Mouse (Mus musculus) E14TG2a.4 (cell line): ENCODE results near the gene Zfp697.

ENCODE experiments used
- H3K27me3 ChIP-seq: 2 replicates; pipeline ENCODE4 v1.6.1; 2014; ENCODE audit warnings: low read length, control low read depth; ENCODE audit not compliant: insufficient read depth
- H3K36me3 ChIP-seq: 2 replicates; pipeline ENCODE4 v1.6.1; 2014; ENCODE audit warnings: low read length, control low read depth; ENCODE audit not compliant: insufficient read depth
- H3K4me1 ChIP-seq: replicated peaks from 2 replicates; pipeline ENCODE4 v1.6.1; 2014; ENCODE audit warnings: low read depth, low read length, control low read depth
- H3K4me3 ChIP-seq: replicated peaks from 2 replicates; pipeline ENCODE4 v1.5.1; 2014; ENCODE audit warnings: mild to moderate bottlenecking, low read length
- H3K9me3 ChIP-seq: 2 replicates; pipeline ENCODE4 v1.6.1; 2014; ENCODE audit warnings: low read length, control low read depth
- CTCF ChIP-seq: conservative IDR thresholded peaks from 2 replicates; pipeline ENCODE4 v1.5.1; 2014; ENCODE audit warnings: low read length
- NANOG ChIP-seq: IDR thresholded peaks from 2 replicates; pipeline ENCODE4 v1.6.1; 2014; ENCODE audit warnings: borderline replicate concordance, low read length, mixed read lengths
- POU5F1 ChIP-seq: IDR thresholded peaks from 2 replicates; pipeline ENCODE4 v1.6.1; 2014; ENCODE audit warnings: low read length, borderline replicate concordance

The Zfp697 gene

GRCm38 (mm10) chr3:98340818-98341594 is 41.3 kb upstream of the Zfp697 start:
- Histone ChIP-seq H3K9me3 (peaks cover 9% of the 10 kb centered on the region), H3K36me3 (peaks cover 16% of the 10 kb centered on the region), H3K27me3 (peaks cover 15% of the 10 kb centered on the region), H3K4me1 (peaks cover 15% of the 10 kb centered on the region), H3K4me3 (no peak overlapping the region)
- no peak for TF ChIP-seq NANOG
- no peak for TF ChIP-seq CTCF
- TF ChIP-seq POU5F1 = no peak

GRCm38 (mm10) chr3:98343235-98343634 is 39.0 kb upstream of the Zfp697 start:
- Histone ChIP-seq H3K9me3 (no peaks in the 10 kb centered on the region), H3K27me3 (peaks cover 11% of the 10 kb centered on the region), H3K4me3 (no peak overlapping the region), H3K36me3 (no peaks in the 10 kb centered on the region), H3K4me1 (peaks cover 26% of the 10 kb centered on the region)
- no peak for TF ChIP-seq CTCF
- TF ChIP-seq POU5F1 = no peak
- TF ChIP-seq NANOG = no peak

GRCm38 (mm10) chr3:98348106-98348505 is 34.2 kb upstream of the Zfp697 start:
- H3K9me3 ChIP-seq = no peaks in the 10 kb centered on the region
- 0 out of 2 replicates have a peak, but pooled peaks cover 3% of the 10 kb centered on the region for H3K27me3 ChIP-seq
- peaks cover 39% of the 10 kb centered on the region for H3K4me1 ChIP-seq
- H3K4me3 ChIP-seq = no peak overlapping the region; the same call in 1 of the 2 replicates
- H3K36me3 ChIP-seq = no peaks in the 10 kb centered on the region
- TF ChIP-seq CTCF (no peak), NANOG (no peak), POU5F1 (no peak)

- Histone ChIP-seq H3K27me3 (0 out of 2 replicates have a peak, but pooled peaks cover 3% of the 10 kb centered on the region), H3K4me3 (no peak overlapping the region; the same call in 1 of the 2 replicates), H3K9me3 (no peaks in the 10 kb centered on the region), H3K4me1 (peaks cover 39% of the 10 kb centered on the region), H3K36me3 (no peaks in the 10 kb centered on the region)
- TF ChIP-seq CTCF = no peak
- TF ChIP-seq NANOG = no peak
These were observed 33.6 kb upstream of the Zfp697 start for GRCm38 (mm10) chr3:98348705-98349104.

- no peak overlapping the region for H3K4me3 ChIP-seq
- TF ChIP-seq CTCF = peak; percentile 40
- TF ChIP-seq POU5F1 = no peak
- H3K4me1 ChIP-seq = peaks cover 19% of the 10 kb centered on the region
- peaks cover 3% of the 10 kb centered on the region; the same call in 1 of the 2 replicates for H3K27me3 ChIP-seq
- no peaks in the 10 kb centered on the region for H3K36me3 ChIP-seq
- peaks cover 4% of the 10 kb centered on the region; the same call in 1 of the 2 replicates for H3K9me3 ChIP-seq
These were observed 28.4 kb upstream of the Zfp697 start for GRCm38 (mm10) chr3:98353892-98354291.

DNA sequence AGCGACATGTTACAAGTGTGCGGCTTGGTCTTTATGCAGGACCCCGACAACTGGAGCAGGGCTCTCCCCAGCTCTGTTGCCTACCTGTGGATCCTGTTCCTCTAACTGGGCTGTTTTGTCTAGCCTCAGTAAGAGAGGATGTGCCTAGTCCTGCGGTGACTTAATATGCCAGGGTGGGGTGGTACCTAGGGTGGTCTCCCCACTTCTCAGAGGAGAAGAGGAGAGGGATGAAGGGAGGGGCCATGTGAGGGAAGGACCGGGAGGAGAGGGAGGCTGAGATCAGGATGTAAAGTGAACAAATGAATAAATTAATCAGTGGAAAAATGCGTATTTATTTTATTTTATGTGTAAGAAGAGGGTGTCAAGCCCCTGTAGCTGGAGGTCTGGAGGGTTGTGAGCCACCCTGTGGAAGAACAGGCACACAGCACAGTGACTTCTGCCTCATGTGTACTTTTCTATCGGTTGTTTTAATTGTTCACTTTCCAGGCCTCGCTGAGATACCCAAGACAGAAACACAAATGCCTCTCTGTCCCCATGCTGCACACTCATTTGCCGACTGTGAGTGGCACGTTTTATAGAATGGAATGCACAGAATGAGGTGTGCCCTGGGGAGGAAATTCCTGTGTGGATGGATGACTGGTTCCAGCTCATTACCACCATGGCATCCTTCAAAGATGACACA is 26.8 kb upstream of the Zfp697 start:
- H3K27me3 ChIP-seq = peaks cover 3% of the 10 kb centered on the region; the same call in 1 of the 2 replicates
- H3K4me1 ChIP-seq = peaks cover 3% of the 10 kb centered on the region
- H3K4me3 ChIP-seq = no peak overlapping the region
- TF ChIP-seq POU5F1 = no peak
- H3K9me3 ChIP-seq = peaks cover 4% of the 10 kb centered on the region; the same call in 1 of the 2 replicates
- H3K36me3 ChIP-seq = no peaks in the 10 kb centered on the region

DNA sequence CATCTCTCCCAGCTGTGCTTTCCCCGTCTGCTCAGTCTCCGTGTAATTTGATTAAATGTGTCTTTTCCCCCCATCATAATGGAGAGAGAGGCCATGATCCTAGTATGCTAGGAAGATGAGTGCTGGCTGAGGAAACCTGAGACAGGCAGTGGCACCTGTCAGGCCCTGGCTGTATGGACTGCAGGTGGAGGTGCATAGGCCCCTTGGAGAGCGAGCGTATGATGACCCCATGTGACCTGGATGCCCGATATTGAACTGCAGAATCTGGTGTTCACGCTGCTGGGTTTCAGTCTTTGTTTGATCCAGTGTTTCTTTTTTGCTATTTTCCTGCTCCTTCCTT is 26.3 kb upstream of the Zfp697 start:
- H3K4me3 ChIP-seq = no peak overlapping the region
- TF ChIP-seq CTCF (no peak), POU5F1 (no peak), NANOG (no peak)
- peaks cover 4% of the 10 kb centered on the region; the same call in 1 of the 2 replicates for H3K9me3 ChIP-seq
- no peaks in the 10 kb centered on the region; the same call in 1 of the 2 replicates for H3K4me1 ChIP-seq
- H3K27me3 ChIP-seq = peaks cover 3% of the 10 kb centered on the region
- H3K36me3 ChIP-seq = no peaks in the 10 kb centered on the region

DNA sequence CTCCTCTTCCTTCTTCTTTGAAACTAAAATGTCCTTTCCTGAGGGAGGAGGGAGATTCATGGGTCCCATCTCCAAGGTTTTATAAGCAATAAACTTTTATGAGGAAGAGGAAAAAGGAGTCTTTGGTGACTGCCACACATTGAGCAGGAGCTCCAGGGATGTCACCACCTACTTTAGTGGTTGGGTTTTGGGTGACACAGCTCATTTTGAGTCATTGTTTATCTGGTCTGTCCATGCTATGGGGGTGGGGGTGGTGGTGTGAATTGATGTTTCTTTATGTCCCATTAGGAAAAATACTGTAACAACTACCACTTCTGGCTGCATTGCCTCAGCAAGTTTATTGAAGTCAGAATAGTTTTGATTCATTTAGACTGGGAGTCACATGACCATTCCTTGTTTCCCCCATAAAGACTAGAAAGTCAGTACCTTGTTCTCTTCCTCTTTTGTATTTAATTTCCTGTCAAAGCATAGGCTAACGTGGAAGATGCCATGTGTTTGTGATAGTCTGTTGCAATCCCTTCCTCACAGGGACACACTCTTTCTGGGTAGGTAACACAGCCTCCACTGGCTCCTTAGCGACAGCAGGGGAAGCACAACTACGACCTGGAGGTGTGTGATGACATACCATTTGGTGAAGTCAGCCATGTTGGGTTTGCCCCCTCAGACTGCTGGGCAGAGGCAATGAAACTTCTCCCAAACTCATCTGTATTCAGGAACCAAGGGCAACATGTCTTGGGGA is 25.5 kb upstream of the Zfp697 start:
- Histone ChIP-seq H3K4me1 (no peaks in the 10 kb centered on the region; the same call in 1 of the 2 replicates), H3K4me3 (no peak overlapping the region), H3K9me3 (peaks cover 4% of the 10 kb centered on the region; the same call in 1 of the 2 replicates), H3K27me3 (peaks cover 3% of the 10 kb centered on the region), H3K36me3 (no peaks in the 10 kb centered on the region)
- TF ChIP-seq CTCF = no peak
- no peak for TF ChIP-seq NANOG
- no peak for TF ChIP-seq POU5F1
